Mouse (Mus musculus): ENCODE measurements around the gene Vstm2l. TPM values are rescaled to one million over a fixed set of nuclear protein-coding genes. Genes with fewer than 3 reads are reported as not detected.

Vstm2l gene
- polyA plus RNA-seq, 1 experiment from 2014 or later: 1.4 TPM

DNA sequence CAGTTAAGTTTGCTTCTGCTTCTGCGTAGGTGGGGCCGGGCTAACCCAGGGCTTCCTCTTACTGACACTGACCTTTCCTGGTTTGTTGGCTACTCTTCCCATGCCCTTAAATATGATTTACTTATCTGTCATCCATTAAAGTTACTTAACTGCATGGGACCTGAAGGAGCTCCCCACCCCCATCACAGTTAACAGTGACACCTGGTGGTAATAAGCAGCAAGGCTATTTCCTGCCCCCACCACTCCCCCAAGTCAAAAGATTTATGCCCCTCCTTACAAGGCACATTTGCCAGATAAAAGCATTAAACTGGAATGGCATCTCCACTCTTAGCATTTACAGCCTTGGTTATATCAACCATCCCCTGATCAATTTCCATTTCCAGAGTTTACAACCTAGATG lies 75.5 kb downstream of the Vstm2l start:
- Histone ChIP-seq H3K4me2 (ENCODE audit: low read depth, low read length) (no peak overlapping the region), H3K4me1 (ENCODE audit: control insufficient read depth, insufficient read depth, low read length) (no peaks in the 10 kb centered on the region), H3K9ac (ENCODE audit: low read depth, low read length) (no peak overlapping the region), H3K4me3 (ENCODE audit: low read depth, low read length) (no peak overlapping the region), H3K36me3 (ENCODE audit: control insufficient read depth, insufficient read depth, low read length) (peaks cover 43% of the 10 kb centered on the region), H3K27ac (replicated peaks; ENCODE audit: low read depth, low read length) (no peak overlapping the region), H3K9me3 (ENCODE audit: control insufficient read depth, low read length) (no peaks in the 10 kb centered on the region), H3K27me3 (replicated peaks; ENCODE audit: control insufficient read depth, insufficient read depth, low read length) (no peaks in the 10 kb centered on the region)
- no peak for DNase-seq (ENCODE audit: low spot score)
- 85% methylated on average over 2 of the region's 2 CpGs for whole genome bisulfite sequencing
- ATAC-seq (ENCODE audit: low read depth): no peak

DNA sequence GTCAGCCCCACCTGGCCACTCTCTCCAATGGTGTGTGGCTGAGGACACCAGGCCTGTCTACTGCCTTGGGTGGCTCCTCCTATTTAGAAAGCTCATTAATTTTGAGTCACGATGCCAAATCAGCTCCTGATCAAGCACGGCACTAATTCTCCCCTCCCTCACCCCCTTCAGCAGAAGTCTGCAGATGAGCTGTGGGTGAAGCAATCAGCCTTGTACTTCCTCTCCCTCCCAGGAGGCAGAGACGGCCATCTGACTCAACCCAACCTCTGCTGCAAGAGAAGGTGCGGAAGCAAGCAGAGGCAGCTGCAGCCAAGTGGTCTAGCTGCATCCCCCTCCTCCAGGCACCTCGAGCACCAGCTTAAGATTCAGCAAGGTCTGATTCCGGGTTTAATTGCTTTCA lies 76.6 kb downstream of the Vstm2l start:
- Histone ChIP-seq H3K4me2 (ENCODE audit: low read depth, low read length) (no peak overlapping the region), H3K27me3 (replicated peaks; ENCODE audit: control insufficient read depth, insufficient read depth, low read length) (no peaks in the 10 kb centered on the region), H3K9ac (ENCODE audit: low read depth, low read length) (no peak overlapping the region), H3K36me3 (ENCODE audit: control insufficient read depth, insufficient read depth, low read length) (peaks cover 53% of the 10 kb centered on the region), H3K9me3 (ENCODE audit: control insufficient read depth, low read length) (no peaks in the 10 kb centered on the region), H3K27ac (replicated peaks; ENCODE audit: low read depth, low read length) (no peak overlapping the region), H3K4me1 (ENCODE audit: control insufficient read depth, insufficient read depth, low read length) (no peaks in the 10 kb centered on the region), H3K4me3 (ENCODE audit: low read depth, low read length) (no peak overlapping the region)
- ATAC-seq (ENCODE audit: low read depth): no peak
- no peak for DNase-seq (ENCODE audit: low spot score)
- 77% methylated on average over 6 of the region's 6 CpGs for WGBS

DNA sequence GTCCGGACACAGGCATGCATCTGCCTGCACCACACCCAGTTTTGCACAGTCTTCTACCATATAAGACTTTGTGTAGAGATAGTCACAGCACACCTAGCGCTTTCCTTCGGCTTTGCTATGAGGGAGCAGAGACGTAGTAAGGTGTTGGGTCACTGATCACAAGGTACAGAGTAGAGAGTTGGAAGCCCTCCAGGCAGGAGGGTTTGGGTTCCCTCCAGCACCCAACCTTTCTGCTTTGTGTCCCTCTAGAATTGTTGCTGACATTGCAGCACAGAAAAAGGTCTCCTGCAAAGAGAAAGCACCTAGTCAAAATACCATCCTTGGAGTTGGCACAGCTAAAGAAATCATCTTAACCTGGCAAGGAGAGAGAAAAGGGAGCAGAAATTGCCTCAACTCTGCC lies 78.0 kb downstream of the Vstm2l start:
- Histone ChIP-seq H3K27me3 (replicated peaks; ENCODE audit: control insufficient read depth, insufficient read depth, low read length) (no peaks in the 10 kb centered on the region), H3K27ac (replicated peaks; ENCODE audit: low read depth, low read length) (no peak overlapping the region), H3K9ac (ENCODE audit: low read depth, low read length) (no peak overlapping the region), H3K36me3 (ENCODE audit: control insufficient read depth, insufficient read depth, low read length) (peaks cover 57% of the 10 kb centered on the region), H3K9me3 (ENCODE audit: control insufficient read depth, low read length) (no peaks in the 10 kb centered on the region), H3K4me3 (ENCODE audit: low read depth, low read length) (no peak overlapping the region), H3K4me1 (ENCODE audit: control insufficient read depth, insufficient read depth, low read length) (no peaks in the 10 kb centered on the region), H3K4me2 (ENCODE audit: low read depth, low read length) (no peak overlapping the region)
- WGBS: 90% methylated on average over 4 of the region's 4 CpGs
- ATAC-seq (ENCODE audit: low read depth) (no peak), DNase-seq (ENCODE audit: low spot score) (no peak)

Other genes with a start within 250 kb of the Vstm2l start
- 50.1 and 55.0 TPM in 2 replicates for gene Ctnnbl1, start 177.3 kb upstream of the Vstm2l start, polyA plus RNA-seq (2014; fragmentation: Nextera tagmentation; extraction: Ambion mirVana)
- gene Tti1, start 113.8 kb downstream of the Vstm2l start, polyA plus RNA-seq (2014; fragmentation: Nextera tagmentation; extraction: Ambion mirVana): 17.0 and 22.0 TPM in 2 replicates
- gene Rprd1b, start 113.8 kb downstream of the Vstm2l start, polyA plus RNA-seq (2014; fragmentation: Nextera tagmentation; extraction: Ambion mirVana): 32.8 and 37.5 TPM in 2 replicates
- 18.8 and 19.9 TPM in 2 replicates for gene Tgm2, start 231.8 kb downstream of the Vstm2l start, polyA plus RNA-seq (2014; fragmentation: Nextera tagmentation; extraction: Ambion mirVana)

Data from embryonic facial prominence, embryonic 14.5 days (tissue).